Mouse (Mus musculus): ENCODE measurements around the gene Asic2. TPM values are rescaled to one million over a fixed set of nuclear protein-coding genes. Genes with fewer than 3 reads are reported as not detected.

The Asic2 gene
- total and polyA plus RNA-seq, 3 experiments, result not detected

GRCm38 (mm10) chr11:81416319-81416718 lies 551.9 kb downstream of the Asic2 start:
- Histone ChIP-seq H3K79me2 (ENCODE audit: control insufficient read depth, insufficient read depth, low read length, poor library complexity) (no peaks in the 10 kb centered on the region), H3K36me3 (ENCODE audit: control insufficient read depth in 1 of 2, insufficient read depth in 2 of 2, low read length in 2 of 2) (no peaks in the 10 kb centered on the region), H3K9me3 (replicated peaks; ENCODE audit: insufficient read depth, low read length) (no peaks in the 10 kb centered on the region), H3K27me3 (ENCODE audit: control insufficient read depth in 1 of 2, insufficient read depth in 2 of 2, low read length in 2 of 2) (no peaks in the 10 kb centered on the region), H3K4me1 (ENCODE audit: control insufficient read depth in 1 of 2, insufficient read depth in 2 of 2, low read length in 2 of 2) (no peaks in the 10 kb centered on the region), H3K9ac (ENCODE audit: control insufficient read depth, low read depth, low read length, poor library complexity, severe bottlenecking) (no peak overlapping the region), H3K27ac (ENCODE audit: control insufficient read depth, low read depth, low read length) (no peak overlapping the region), H3K4me3 (ENCODE audit: control insufficient read depth in 1 of 2, insufficient read depth in 1 of 2, low read depth in 2 of 2, low read length in 2 of 2) (no peak overlapping the region)
- no peak for DNase-seq (ENCODE audit: low read depth, low spot score)
- TF ChIP-seq ZC3H11A (IDR thresholded peaks at IDR 0.05; ENCODE audit: low read depth, low read length), result no peak
- TF ChIP-seq JUND (IDR thresholded peaks at IDR 0.05; ENCODE audit: low read depth, low read length), result no peak
- no peak for TF ChIP-seq E2F4 (IDR thresholded peaks at IDR 0.05; ENCODE audit: borderline replicate concordance, low read depth, low read length)
- no peak for TF ChIP-seq RCOR1 (IDR thresholded peaks at IDR 0.05; ENCODE audit: low read depth, low read length)
- no peak for TF ChIP-seq TCF12 (IDR thresholded peaks at IDR 0.05; ENCODE audit: low read depth, low read length)
- no peak for TF ChIP-seq GABPA (IDR thresholded peaks at IDR 0.05; ENCODE audit: low read depth, low read length)
- TF ChIP-seq NRF1 (IDR thresholded peaks at IDR 0.05; ENCODE audit: insufficient read depth, low read depth, low read length, poor library complexity, severe bottlenecking), result no peak
- no peak for TF ChIP-seq SMC3 (IDR thresholded peaks at IDR 0.05; ENCODE audit: low read depth, low read length)
- TF ChIP-seq POLR2A (IDR thresholded peaks at IDR 0.05; ENCODE audit: control insufficient read depth in 1 of 2, insufficient read depth in 1 of 2, low read depth in 1 of 2, low read length in 2 of 2, poor library complexity in 1 of 2), result no peak
- no peak for TF ChIP-seq MAX (IDR thresholded peaks at IDR 0.05; ENCODE audit: low read length)
- TF ChIP-seq NELFE (IDR thresholded peaks at IDR 0.05; ENCODE audit: low read depth, low read length), result no peak
- no peak for TF ChIP-seq ZNF384 (IDR thresholded peaks at IDR 0.05; ENCODE audit: low read depth, low read length)
- TF ChIP-seq CHD1 (IDR thresholded peaks at IDR 0.05; ENCODE audit: low read depth, low read length), result no peak
- TF ChIP-seq TBP (IDR thresholded peaks at IDR 0.05; ENCODE audit: low read depth, low read length), result no peak
- TF ChIP-seq POLR2AphosphoS2 (IDR thresholded peaks at IDR 0.05; ENCODE audit: low read length), result no peak
- no peak for TF ChIP-seq KAT2A (conservative IDR thresholded peaks at IDR 0.05; ENCODE audit: low read depth, low read length)
- no peak for TF ChIP-seq BHLHE40 (IDR thresholded peaks at IDR 0.05; ENCODE audit: borderline replicate concordance, low read depth, low read length)
- no peak for TF ChIP-seq MAZ (IDR thresholded peaks at IDR 0.05; ENCODE audit: low read depth, low read length)

GRCm38 (mm10) chr11:81414596-81414995 lies 553.7 kb downstream of the Asic2 start:
- H3K9me3 ChIP-seq (replicated peaks; ENCODE audit: insufficient read depth, low read length), result no peaks in the 10 kb centered on the region
- TF ChIP-seq RAD21 (IDR thresholded peaks at IDR 0.05; ENCODE audit: low read depth, low read length) (no peak), MYB (IDR thresholded peaks at IDR 0.05; ENCODE audit: low read depth, low read length) (no peak), ZC3H11A (IDR thresholded peaks at IDR 0.05; ENCODE audit: low read depth, low read length) (no peak), RCOR1 (IDR thresholded peaks at IDR 0.05; ENCODE audit: low read depth, low read length) (no peak), MYC (IDR thresholded peaks at IDR 0.05; ENCODE audit: low read depth, low read length) (no peak), TCF12 (IDR thresholded peaks at IDR 0.05; ENCODE audit: low read depth, low read length) (no peak), BHLHE40 (IDR thresholded peaks at IDR 0.05; ENCODE audit: borderline replicate concordance, low read depth, low read length) (no peak), CHD1 (IDR thresholded peaks at IDR 0.05; ENCODE audit: low read depth, low read length) (no peak), KAT2A (conservative IDR thresholded peaks at IDR 0.05; ENCODE audit: low read depth, low read length) (no peak), POLR2AphosphoS2 (IDR thresholded peaks at IDR 0.05; ENCODE audit: low read length) (no peak), USF1 (IDR thresholded peaks at IDR 0.05; ENCODE audit: low read depth, low read length) (no peak), ETS1 (IDR thresholded peaks at IDR 0.05; ENCODE audit: low read depth, low read length) (no peak), POLR2AphosphoS5 (IDR thresholded peaks at IDR 0.05; ENCODE audit: borderline replicate concordance, low read depth, low read length) (no peak), ZNF384 (IDR thresholded peaks at IDR 0.05; ENCODE audit: low read depth, low read length) (no peak), TAL1 (IDR thresholded peaks at IDR 0.05; ENCODE audit: low read length) (no peak), EP300 (IDR thresholded peaks at IDR 0.05; ENCODE audit: low read depth in 1 of 2, low read length in 2 of 2) (no peak), GABPA (IDR thresholded peaks at IDR 0.05; ENCODE audit: low read depth, low read length) (no peak)
- no peaks in the 10 kb centered on the region for H3K79me2 ChIP-seq (ENCODE audit: control insufficient read depth, insufficient read depth, low read length, poor library complexity)
- no peaks in the 10 kb centered on the region for H3K4me1 ChIP-seq (ENCODE audit: control insufficient read depth in 1 of 2, insufficient read depth in 2 of 2, low read length in 2 of 2)
- no peaks in the 10 kb centered on the region for H3K36me3 ChIP-seq (ENCODE audit: control insufficient read depth in 1 of 2, insufficient read depth in 2 of 2, low read length in 2 of 2)
- H3K27me3 ChIP-seq (ENCODE audit: control insufficient read depth in 1 of 2, insufficient read depth in 2 of 2, low read length in 2 of 2), result no peaks in the 10 kb centered on the region
- no peak overlapping the region for H3K4me3 ChIP-seq (ENCODE audit: control insufficient read depth in 1 of 2, insufficient read depth in 1 of 2, low read depth in 2 of 2, low read length in 2 of 2)
- DNase-seq (ENCODE audit: low read depth, low spot score), result no peak
- H3K9ac ChIP-seq (ENCODE audit: control insufficient read depth, low read depth, low read length, poor library complexity, severe bottlenecking), result no peak overlapping the region
- H3K27ac ChIP-seq (ENCODE audit: control insufficient read depth, low read depth, low read length), result no peak overlapping the region
